Mouse (Mus musculus) brain, embryonic 14.5 days (tissue): ENCODE data around the gene Gm10118.

Experiments
- CTCF ChIP-seq: fragments of 200-500 bp; IDR thresholded peaks from 2 replicates; pipeline ENCODE4 v1.5.1; 2012; ENCODE audit warnings: inconsistent platforms, mild to moderate bottlenecking, moderate library complexity, borderline replicate concordance; ENCODE audit not compliant: insufficient read depth, insufficient read length; ENCODE audit errors: extremely low read depth
- POLR2A ChIP-seq: fragments of 200-500 bp; IDR thresholded peaks from 2 replicates; pipeline ENCODE4 v1.6.1; 2012; ENCODE audit warnings: mild to moderate bottlenecking, inconsistent platforms, borderline replicate concordance; ENCODE audit not compliant: poor library complexity, insufficient read depth, insufficient read length, severe bottlenecking; ENCODE audit errors: extremely low read depth

DNA sequence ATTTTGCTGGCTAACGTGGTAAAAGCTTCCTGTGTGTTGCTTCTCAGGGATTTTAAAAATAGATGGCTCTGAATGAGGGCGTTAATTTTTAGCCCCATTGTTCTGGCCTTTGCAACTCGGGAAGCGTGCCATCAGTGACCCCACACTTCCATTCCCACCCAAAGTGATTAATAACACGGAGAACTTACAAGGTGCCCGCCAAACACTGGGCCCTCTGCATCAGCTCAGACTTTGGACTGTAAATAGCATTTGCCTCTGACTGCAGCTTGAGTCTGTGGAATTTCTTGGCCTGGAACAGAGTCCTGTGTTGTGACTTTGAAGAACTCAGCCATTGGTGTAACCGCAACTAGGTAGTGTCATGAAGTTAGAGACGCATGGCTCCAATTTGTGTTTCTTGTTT, 23.6 kb upstream of the Gm10118 start:
- TF ChIP-seq CTCF (no peak), POLR2A (no peak)
